Mouse (Mus musculus): ENCODE data around the gene Polr3c.
"Not testable (repeated sequence)": the region's sequence is repeated elsewhere in the genome, so short reads cannot be mapped to it uniquely, and the experiment has no call there.

Gene Polr3c

DNA sequence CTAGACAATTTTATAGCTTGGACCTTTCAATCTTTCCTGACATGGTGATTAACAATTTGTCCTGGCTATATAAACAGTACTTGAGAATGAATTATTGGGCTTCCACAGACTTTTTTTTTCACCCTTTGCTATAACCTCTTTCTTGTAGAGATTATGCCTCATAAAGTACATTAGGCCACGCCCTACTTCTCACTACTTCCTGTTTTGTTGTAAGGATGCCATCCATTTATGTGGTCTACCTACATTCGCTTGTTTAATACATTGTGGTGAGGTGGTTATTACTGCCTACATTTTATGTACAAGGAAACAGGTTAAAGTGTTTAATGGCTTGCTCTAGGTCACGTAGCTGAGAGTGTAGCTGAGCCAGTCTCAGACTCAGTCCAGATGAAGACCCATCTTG, 52.3 kb downstream of the Polr3c start:
- no peak for DNase-seq

DNA sequence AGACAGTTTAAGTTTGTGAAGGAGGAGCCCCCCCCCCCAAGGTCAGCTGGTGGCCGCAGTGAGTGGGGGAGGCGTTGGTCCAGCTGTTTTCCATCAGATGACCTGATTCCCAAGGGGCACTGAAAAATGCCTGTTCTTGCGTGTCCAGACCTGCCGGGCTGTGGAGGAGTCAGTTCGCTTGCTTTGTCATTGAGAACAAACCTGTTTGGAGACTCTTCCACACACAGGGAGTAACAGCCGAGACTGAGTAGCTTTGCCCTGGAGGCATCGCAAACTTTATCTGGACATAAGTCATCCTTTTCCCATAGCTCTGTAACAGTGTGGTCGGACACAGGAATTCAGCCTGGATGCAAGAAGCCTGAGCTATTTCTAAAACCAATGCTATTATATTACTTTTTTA, 53.0 kb downstream of the Polr3c start:
- DNase-seq: no peak

DNA sequence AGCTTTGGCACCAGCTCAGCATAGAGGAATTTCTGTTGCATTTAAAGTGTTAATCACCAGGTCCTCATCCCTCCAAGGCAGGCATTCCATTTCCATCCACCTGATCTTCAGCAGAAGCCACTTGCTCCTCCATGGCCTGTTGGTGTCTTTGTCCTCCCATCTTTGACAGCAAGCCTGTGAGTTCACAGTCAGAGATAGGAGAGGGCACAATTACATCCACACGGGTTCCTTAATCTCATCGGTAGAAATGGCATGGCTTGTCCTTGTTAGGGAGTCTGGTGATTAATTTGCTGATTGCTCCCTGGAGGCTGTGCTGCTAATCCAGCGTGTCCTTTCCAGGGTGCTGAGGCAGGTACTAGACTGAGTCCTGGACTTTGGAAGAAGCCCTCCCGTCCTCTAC, 53.9 kb downstream of the Polr3c start:
- DNase-seq: no peak

- DNase-seq: no peak
Observed at GRCm38 (mm10) chr3:96671519-96671918, 55.9 kb downstream of the Polr3c start.

GRCm38 (mm10) chr3:96669727-96670468, 57.5 kb downstream of the Polr3c start, which contains the start of gene Ankrd35:
Gene Ankrd35 (plus strand): TSS chr3:96670131.
- DNase-seq: peak; percentile 83 to 93

DNA sequence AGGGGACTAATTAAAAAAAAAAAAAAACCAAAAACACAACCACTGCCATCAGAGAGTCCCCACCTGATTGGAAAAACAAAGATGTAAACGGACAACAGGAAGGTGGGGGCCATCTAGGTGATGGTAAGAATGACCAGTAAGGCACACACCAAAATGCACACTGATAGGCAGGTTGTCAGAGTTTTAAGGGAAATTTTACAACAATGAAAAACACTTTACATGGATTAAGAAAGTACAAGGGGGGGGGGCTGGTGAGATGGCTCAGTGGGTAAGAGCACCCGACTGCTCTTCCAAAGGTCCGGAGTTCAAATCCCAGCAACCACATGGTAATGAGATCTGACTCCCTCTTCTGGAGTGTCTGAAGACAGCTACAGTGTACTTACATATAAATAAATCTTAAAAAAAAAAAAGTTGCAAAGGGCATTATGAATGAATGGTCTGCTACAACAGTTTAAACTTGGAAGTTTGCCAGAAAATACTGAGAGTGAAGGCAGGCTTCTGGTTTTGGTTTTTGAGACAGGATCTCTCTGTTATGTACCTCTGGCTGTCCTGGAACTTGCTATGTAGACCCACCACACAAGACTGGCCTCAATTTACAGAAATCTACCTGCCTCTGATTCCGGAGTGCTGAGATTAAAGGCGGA, 58.9 kb downstream of the Polr3c start:
- no peak for DNase-seq

GRCm38 (mm10) chr3:96667316-96667715, 60.1 kb downstream of the Polr3c start:
- DNase-seq: peak in 1 of 2 experiments; percentile 47

DNA sequence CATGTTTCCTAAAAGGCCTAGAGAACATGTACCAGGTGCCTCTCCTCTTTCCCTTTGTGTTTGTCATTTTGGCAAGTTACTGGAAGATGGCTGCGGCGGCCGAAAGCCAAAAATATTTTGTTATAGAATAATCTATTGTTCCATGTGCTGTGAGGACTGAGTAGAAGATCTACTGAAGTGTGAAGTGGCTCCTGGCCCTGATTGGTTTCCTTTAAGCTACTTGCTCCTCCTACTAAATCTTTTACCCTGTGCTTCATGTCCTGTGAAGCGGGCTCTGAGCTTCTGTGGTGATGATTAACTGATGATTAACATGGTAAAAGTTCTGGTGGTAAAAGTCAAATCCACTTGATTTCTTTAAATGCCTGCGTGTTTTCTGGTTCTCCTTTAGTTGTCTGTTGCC, 60.5 kb downstream of the Polr3c start:
- peak; percentile 27 to 52 for DNase-seq

GRCm38 (mm10) chr3:96665732-96666363, 61.6 kb downstream of the Polr3c start:
- not testable (repeated sequence) for DNase-seq

DNA sequence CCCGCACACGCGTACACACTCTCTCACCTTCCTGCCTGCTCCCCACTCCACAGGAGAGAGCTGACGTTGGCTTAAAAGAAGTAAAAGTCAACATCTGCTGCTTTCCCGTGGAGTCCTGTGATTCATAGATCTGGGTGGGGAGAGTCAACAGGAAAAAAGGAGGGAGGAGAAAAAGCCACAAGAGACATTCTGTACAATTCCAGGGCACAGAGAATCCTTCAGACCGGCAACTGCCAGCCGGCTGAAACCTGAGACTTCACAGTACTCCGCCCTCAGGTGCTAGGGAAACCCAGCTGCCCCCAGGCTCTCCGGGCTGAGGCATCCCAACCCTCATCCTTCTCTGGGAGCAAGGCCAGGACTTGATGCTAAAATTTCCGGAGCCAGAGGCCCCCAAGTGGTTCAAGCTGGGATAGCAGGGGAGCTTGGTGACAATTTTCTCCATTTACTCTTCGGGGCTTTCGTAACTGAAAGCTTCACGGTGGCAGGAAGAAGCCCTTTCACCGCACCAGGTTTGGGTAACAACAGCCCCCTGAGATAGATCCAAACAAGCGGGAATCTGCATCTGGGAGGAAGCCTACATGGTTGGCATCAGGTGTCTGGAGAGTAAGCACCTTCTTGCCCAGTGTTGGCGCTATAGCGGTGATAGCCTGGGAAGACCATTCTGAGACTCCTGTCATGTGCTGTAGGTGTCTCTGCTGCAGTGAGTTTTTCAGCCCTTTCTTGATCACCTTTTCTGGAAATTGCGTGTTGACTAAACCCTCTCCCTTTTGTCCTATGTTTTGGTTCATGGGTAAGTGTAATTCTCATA, 63.8 kb downstream of the Polr3c start:
- DNase-seq: peak; percentile 81 to 87

DNA sequence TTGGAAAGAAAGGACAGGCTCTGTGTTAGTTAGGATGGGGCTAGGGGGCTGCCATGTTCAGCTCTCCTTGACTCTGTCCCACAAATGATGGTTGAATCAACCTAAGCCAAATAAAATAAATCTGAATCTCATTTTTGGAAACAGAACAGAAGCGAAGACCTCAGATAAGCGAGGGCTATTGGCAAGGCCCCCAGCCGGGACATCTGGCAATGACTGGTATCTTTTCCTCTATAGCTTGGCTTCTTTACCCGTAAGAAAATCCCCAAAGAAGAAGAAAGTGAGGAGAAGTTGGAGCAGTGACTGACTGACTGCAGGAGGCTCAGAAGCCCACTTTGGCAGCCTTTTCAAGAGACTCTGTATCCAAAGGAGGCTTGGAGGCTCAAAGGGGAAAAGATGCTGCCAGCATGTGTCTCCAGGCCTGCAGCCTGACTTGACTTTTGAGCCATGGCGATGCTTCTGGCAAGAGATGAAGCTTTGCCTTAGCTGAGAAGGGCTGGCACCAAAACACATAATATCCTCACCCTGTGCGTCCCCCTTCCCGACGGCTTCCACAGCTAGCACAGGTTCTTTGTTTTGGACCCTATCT, 64.6 kb downstream of the Polr3c start:
- no peak for DNase-seq

Data from kidney, postnatal 25 days (tissue).